Mouse (Mus musculus): ENCODE data around the gene Ndufb8. TPM values are rescaled to one million over a fixed set of nuclear protein-coding genes. Genes with fewer than 3 reads are reported as not detected.

Ndufb8 gene
- polyA plus RNA-seq, 1 experiment from 2014 or later = 676 TPM

- Histone ChIP-seq H3K4me1 (ENCODE audit: insufficient read depth, low read length) (peaks cover 1% of the 10 kb centered on the region), H3K9me3 (ENCODE audit: low read length) (no peaks in the 10 kb centered on the region), H3K36me3 (ENCODE audit: insufficient read depth, low read length) (peaks cover 35% of the 10 kb centered on the region), H3K27ac (ENCODE audit: low read length) (no peak overlapping the region), H3K4me3 (ENCODE audit: low read length) (no peak overlapping the region), H3K9ac (replicated peaks; ENCODE audit: low read length) (no peak overlapping the region), H3K4me2 (replicated peaks; ENCODE audit: low read depth, low read length) (no peak overlapping the region), H3K27me3 (ENCODE audit: insufficient read depth, low read length) (no peaks in the 10 kb centered on the region)
- 66% methylated on average over 7 of the region's 7 CpGs for WGBS
- ATAC-seq (ENCODE audit: low FRiP score, low TSS enrichment) = no peak
Measured at GRCm38 (mm10) chr19:44576275-44576674, 21.0 kb upstream of the Ndufb8 start.

- no peak overlapping the region for H3K4me2 ChIP-seq (replicated peaks; ENCODE audit: low read depth, low read length)
- H3K36me3 ChIP-seq (ENCODE audit: insufficient read depth, low read length) = peaks cover 75% of the 10 kb centered on the region
- H3K4me1 ChIP-seq (ENCODE audit: insufficient read depth, low read length) = peaks cover 12% of the 10 kb centered on the region
- H3K9ac ChIP-seq (replicated peaks; ENCODE audit: low read length) = no peak overlapping the region
- no peaks in the 10 kb centered on the region for H3K27me3 ChIP-seq (ENCODE audit: insufficient read depth, low read length)
- no peak for ATAC-seq (ENCODE audit: low FRiP score, low TSS enrichment)
- H3K27ac ChIP-seq (ENCODE audit: low read length) = no peak overlapping the region
- WGBS = 84% methylated on average over 3 of the region's 3 CpGs
- H3K9me3 ChIP-seq (ENCODE audit: low read length) = no peaks in the 10 kb centered on the region
- H3K4me3 ChIP-seq (ENCODE audit: low read length) = no peak overlapping the region
Measured at GRCm38 (mm10) chr19:44567763-44568162, 12.5 kb upstream of the Ndufb8 start.

- WGBS = 92% methylated on average over 14 of the region's 14 CpGs
- Histone ChIP-seq H3K36me3 (ENCODE audit: insufficient read depth, low read length) (peaks cover 38% of the 10 kb centered on the region), H3K9ac (replicated peaks; ENCODE audit: low read length) (no peak overlapping the region), H3K4me1 (ENCODE audit: insufficient read depth, low read length) (peaks cover 12% of the 10 kb centered on the region), H3K27me3 (ENCODE audit: insufficient read depth, low read length) (no peaks in the 10 kb centered on the region), H3K4me2 (replicated peaks; ENCODE audit: low read depth, low read length) (peak overlapping the region; percentile 90), H3K9me3 (ENCODE audit: low read length) (no peaks in the 10 kb centered on the region), H3K4me3 (ENCODE audit: low read length) (no peak overlapping the region; the same call in 1 of the 2 replicates), H3K27ac (ENCODE audit: low read length) (no peak overlapping the region)
- ATAC-seq (ENCODE audit: low FRiP score, low TSS enrichment) = no peak
Measured at GRCm38 (mm10) chr19:44564006-44564405, 8.8 kb upstream of the Ndufb8 start.

GRCm38 (mm10) chr19:44562652-44563206 is 7.5 kb upstream of the Ndufb8 start, which contains the start of gene Hif1an:
Gene Hif1an (plus strand): TSS chr19:44562850.
- Histone ChIP-seq H3K9me3 (ENCODE audit: low read length) (no peaks in the 10 kb centered on the region), H3K27me3 (ENCODE audit: insufficient read depth, low read length) (no peaks in the 10 kb centered on the region; the same call in 1 of the 2 replicates), H3K27ac (ENCODE audit: low read length) (peak within 1 kb of the TSS; percentile 81), H3K9ac (replicated peaks; ENCODE audit: low read length) (peak within 1 kb of the TSS; percentile 86), H3K4me3 (ENCODE audit: low read length) (peak within 1 kb of the TSS; percentile 82), H3K4me1 (ENCODE audit: insufficient read depth, low read length) (peaks cover 12% of the 10 kb centered on the region), H3K4me2 (replicated peaks; ENCODE audit: low read depth, low read length) (peak within 1 kb of the TSS; percentile 90), H3K36me3 (ENCODE audit: insufficient read depth, low read length) (peaks cover 26% of the 10 kb centered on the region)
- under 1% methylated on average over 33 of the region's 33 CpGs for WGBS
- peak; percentile 98 for ATAC-seq (ENCODE audit: low FRiP score, low TSS enrichment)

- Histone ChIP-seq H3K27me3 (ENCODE audit: insufficient read depth, low read length) (no peaks in the 10 kb centered on the region; the same call in 1 of the 2 replicates), H3K27ac (ENCODE audit: low read length) (no peak overlapping the region), H3K9me3 (ENCODE audit: low read length) (no peaks in the 10 kb centered on the region), H3K4me2 (replicated peaks; ENCODE audit: low read depth, low read length) (peak overlapping the region; percentile 95), H3K4me1 (ENCODE audit: insufficient read depth, low read length) (peaks cover 17% of the 10 kb centered on the region), H3K9ac (replicated peaks; ENCODE audit: low read length) (peak overlapping the region; percentile 97), H3K4me3 (ENCODE audit: low read length) (peak overlapping the region; percentile 79), H3K36me3 (ENCODE audit: insufficient read depth, low read length) (peaks cover 36% of the 10 kb centered on the region)
- peak; percentile 5; the same call in 1 of the 2 replicates for ATAC-seq (ENCODE audit: low FRiP score, low TSS enrichment)
- WGBS = 4% methylated on average over 8 of the region's 8 CpGs
Measured at GRCm38 (mm10) chr19:44554490-44554860, 765 bp downstream of the Ndufb8 start.

GRCm38 (mm10) chr19:44553286-44553685 is 2.0 kb downstream of the Ndufb8 start:
- no peaks in the 10 kb centered on the region for H3K9me3 ChIP-seq (ENCODE audit: low read length)
- 0 out of 2 replicates have a peak overlapping the region, but pooled peaks have one; percentile 13 for H3K4me2 ChIP-seq (replicated peaks; ENCODE audit: low read depth, low read length)
- H3K4me3 ChIP-seq (ENCODE audit: low read length) = no peak overlapping the region
- H3K9ac ChIP-seq (replicated peaks; ENCODE audit: low read length) = no peak overlapping the region; the same call in 1 of the 2 replicates
- WGBS = 74% methylated on average over 4 of the region's 4 CpGs
- 0 out of 2 replicates have a peak, but pooled peaks have one; percentile 57 for ATAC-seq (ENCODE audit: low FRiP score, low TSS enrichment)
- no peak overlapping the region for H3K27ac ChIP-seq (ENCODE audit: low read length)
- H3K27me3 ChIP-seq (ENCODE audit: insufficient read depth, low read length) = no peaks in the 10 kb centered on the region
- H3K4me1 ChIP-seq (ENCODE audit: insufficient read depth, low read length) = peaks cover 17% of the 10 kb centered on the region
- peaks cover 47% of the 10 kb centered on the region for H3K36me3 ChIP-seq (ENCODE audit: insufficient read depth, low read length)

- H3K9me3 ChIP-seq (ENCODE audit: low read length) = no peaks in the 10 kb centered on the region
- H3K9ac ChIP-seq (replicated peaks; ENCODE audit: low read length) = no peak within 1 kb of the TSS; the same call in 1 of the 2 replicates
- 97% methylated on average over 4 of the region's 4 CpGs for WGBS
- ATAC-seq (ENCODE audit: low FRiP score, low TSS enrichment) = no peak
- no peak within 1 kb of the TSS for H3K27ac ChIP-seq (ENCODE audit: low read length)
- no peaks in the 10 kb centered on the region for H3K27me3 ChIP-seq (ENCODE audit: insufficient read depth, low read length)
- H3K4me2 ChIP-seq (replicated peaks; ENCODE audit: low read depth, low read length) = 0 out of 2 replicates have a peak within 1 kb of the TSS, but pooled peaks have one; percentile 13
- H3K4me3 ChIP-seq (ENCODE audit: low read length) = no peak within 1 kb of the TSS
- peaks cover 48% of the 10 kb centered on the region for H3K36me3 ChIP-seq (ENCODE audit: insufficient read depth, low read length)
- peaks cover 17% of the 10 kb centered on the region for H3K4me1 ChIP-seq (ENCODE audit: insufficient read depth, low read length)
Measured at GRCm38 (mm10) chr19:44552731-44553130, 2.5 kb downstream of the Ndufb8 start, which contains the start of gene Gm20538. Gene Gm20538 (minus strand): TSS chr19:44552831.

- no peak within 1 kb of the TSS for H3K27ac ChIP-seq (ENCODE audit: low read length)
- peak within 1 kb of the TSS; percentile 95 for H3K4me2 ChIP-seq (replicated peaks; ENCODE audit: low read depth, low read length)
- peak within 1 kb of the TSS; percentile 75 for H3K9ac ChIP-seq (replicated peaks; ENCODE audit: low read length)
- peaks cover 22% of the 10 kb centered on the region for H3K36me3 ChIP-seq (ENCODE audit: insufficient read depth, low read length)
- H3K9me3 ChIP-seq (ENCODE audit: low read length) = peaks cover 6% of the 10 kb centered on the region; the same call in 1 of the 2 replicates
- H3K4me1 ChIP-seq (ENCODE audit: insufficient read depth, low read length) = peaks cover 9% of the 10 kb centered on the region
- 2% methylated on average over 47 of the region's 47 CpGs for WGBS
- H3K4me3 ChIP-seq (ENCODE audit: low read length) = peak within 1 kb of the TSS; percentile 68
- H3K27me3 ChIP-seq (ENCODE audit: insufficient read depth, low read length) = no peaks in the 10 kb centered on the region
- peak; percentile 67 for ATAC-seq (ENCODE audit: low FRiP score, low TSS enrichment)
Measured at GRCm38 (mm10) chr19:44545321-44546041, 9.8 kb downstream of the Ndufb8 start, which contains the start of gene Sec31b. Gene Sec31b (minus strand): TSS chr19:44545864.

GRCm38 (mm10) chr19:44544775-44545174 is 10.5 kb downstream of the Ndufb8 start:
- WGBS = 2% methylated on average over 12 of the region's 13 CpGs
- Histone ChIP-seq H3K36me3 (ENCODE audit: insufficient read depth, low read length) (peaks cover 15% of the 10 kb centered on the region), H3K4me1 (ENCODE audit: insufficient read depth, low read length) (peaks cover 9% of the 10 kb centered on the region; the same call in 1 of the 2 replicates), H3K27ac (ENCODE audit: low read length) (no peak overlapping the region), H3K9me3 (ENCODE audit: low read length) (peaks cover 6% of the 10 kb centered on the region; the same call in 1 of the 2 replicates), H3K9ac (replicated peaks; ENCODE audit: low read length) (no peak overlapping the region), H3K4me3 (ENCODE audit: low read length) (peak overlapping the region; percentile 68), H3K4me2 (replicated peaks; ENCODE audit: low read depth, low read length) (peak overlapping the region; percentile 95), H3K27me3 (ENCODE audit: insufficient read depth, low read length) (no peaks in the 10 kb centered on the region)
- no peak for ATAC-seq (ENCODE audit: low FRiP score, low TSS enrichment)
